Mouse (Mus musculus) frontal cortex, adult 2 months (tissue): ENCODE measurements around the gene Shcbp1. TPM values are rescaled to one million over a fixed set of nuclear protein-coding genes. Genes with fewer than 3 reads are reported as not detected.
"Not testable (repeated sequence)": the region's sequence is repeated elsewhere in the genome, so short reads cannot be mapped to it uniquely, and the experiment has no call there.

ENCODE experiments used
- DNase-seq, 2 experiments: peaks; one replicate each; pipeline ENCODE4 v3.0.0; 2022; ENCODE audit warnings: low spot score in 1 of 2; ENCODE audit errors: extremely low spot score in 1 of 2
- polyA plus RNA-seq: library from polyadenylated mRNA; depleted of rRNA; stranded (reverse); fragments of >200 nt; gene quantifications from 2 replicates; pipeline ENCODE4 v1.2.3, GENCODE M21; 2012; rRNA removed

The Shcbp1 gene
- 0.92 and 1.4 TPM in 2 replicates for polyA plus RNA-seq

GRCm38 (mm10) chr8:4779254-4780055 is at the start of gene Shcbp1:
Gene Shcbp1 (minus strand): TSS chr8:4779567.
- DNase-seq, result peak; percentile 89 to 97

GRCm38 (mm10) chr8:4808831-4809230 is 29.5 kb upstream of the Shcbp1 start:
- no peak for DNase-seq

GRCm38 (mm10) chr8:4800524-4801122 is 21.3 kb upstream of the Shcbp1 start:
- peak in 1 of 2 experiments; percentile 55 for DNase-seq

DNA sequence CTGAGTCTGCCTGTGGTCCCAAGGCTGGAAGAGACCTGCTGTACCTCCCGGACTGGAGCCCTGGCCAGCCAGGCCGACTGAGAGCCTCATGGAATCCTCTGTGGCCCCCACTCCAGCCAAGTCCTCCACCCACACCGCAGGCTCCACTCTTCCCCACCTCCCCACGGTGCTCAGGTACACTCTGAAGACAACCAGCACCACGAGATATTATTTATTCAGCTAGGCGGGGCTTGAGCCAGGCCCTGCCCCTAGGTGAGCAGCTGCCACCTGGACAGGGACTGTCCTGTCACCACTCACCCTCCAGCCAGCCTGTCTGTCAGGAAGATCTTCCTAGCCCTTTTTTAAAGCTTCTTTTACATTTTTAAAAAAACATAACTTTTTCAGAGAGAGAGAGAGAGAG is 1.1 kb downstream of the Shcbp1 start:
- no peak for DNase-seq

DNA sequence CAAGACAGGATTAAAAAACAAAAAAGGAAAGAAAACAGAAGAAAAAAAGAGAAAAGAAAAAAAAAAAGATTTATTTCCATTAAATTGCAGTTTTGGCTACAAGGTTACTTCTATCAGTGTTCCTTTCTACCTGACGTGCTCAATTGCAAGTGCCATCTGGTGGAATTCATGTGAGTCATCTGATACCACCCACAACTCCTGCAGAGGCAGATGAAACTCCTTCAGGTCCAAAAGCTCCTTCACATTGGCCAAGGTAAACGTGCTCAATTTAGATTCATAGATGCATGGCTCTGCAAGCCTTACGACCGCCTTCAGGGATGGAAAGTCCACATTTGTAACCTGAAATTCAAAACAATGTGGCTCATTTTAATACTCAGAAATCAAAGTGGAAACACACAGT is 14.6 kb downstream of the Shcbp1 start:
- peak; percentile 28 to 64 for DNase-seq

DNA sequence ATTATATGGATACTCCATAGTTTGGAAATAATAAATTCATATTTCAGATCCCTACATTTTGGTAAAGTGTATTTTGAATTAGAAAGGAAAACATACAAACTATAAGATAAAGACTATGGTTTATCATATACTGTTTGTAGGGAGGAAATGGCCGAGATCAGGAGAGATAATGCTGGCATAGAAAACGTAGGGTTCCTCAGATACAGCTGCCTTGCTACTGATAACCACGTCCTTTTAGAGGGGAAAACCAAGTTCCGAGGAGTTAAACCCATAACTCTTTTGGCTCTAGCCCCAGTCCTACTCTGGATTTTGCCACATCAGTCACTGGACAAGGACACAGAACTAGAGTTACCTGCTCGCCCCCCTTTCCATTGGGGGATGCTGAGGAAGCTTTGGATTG is 26.3 kb downstream of the Shcbp1 start:
- no peak for DNase-seq

DNA sequence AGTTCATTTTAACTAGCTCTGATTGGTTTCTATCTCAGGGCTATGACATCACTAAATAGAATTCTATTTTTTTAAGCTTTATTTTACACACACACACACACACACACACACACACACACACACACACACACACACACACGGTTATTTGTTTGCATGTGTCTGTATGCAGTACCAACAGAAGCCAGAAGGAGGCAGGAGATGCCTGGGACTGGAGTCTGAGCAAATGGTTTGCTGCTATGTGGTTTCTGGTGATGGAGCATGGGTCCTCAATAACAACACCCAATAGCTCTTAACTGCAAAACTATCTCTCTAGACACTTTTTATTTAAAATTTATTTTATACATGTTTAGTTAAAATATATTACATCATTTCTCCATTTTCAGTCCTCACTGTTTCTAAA is 48.4 kb downstream of the Shcbp1 start:
- DNase-seq, result no peak

GRCm38 (mm10) chr8:4715546-4715945 is 63.8 kb downstream of the Shcbp1 start:
- DNase-seq, result no peak

DNA sequence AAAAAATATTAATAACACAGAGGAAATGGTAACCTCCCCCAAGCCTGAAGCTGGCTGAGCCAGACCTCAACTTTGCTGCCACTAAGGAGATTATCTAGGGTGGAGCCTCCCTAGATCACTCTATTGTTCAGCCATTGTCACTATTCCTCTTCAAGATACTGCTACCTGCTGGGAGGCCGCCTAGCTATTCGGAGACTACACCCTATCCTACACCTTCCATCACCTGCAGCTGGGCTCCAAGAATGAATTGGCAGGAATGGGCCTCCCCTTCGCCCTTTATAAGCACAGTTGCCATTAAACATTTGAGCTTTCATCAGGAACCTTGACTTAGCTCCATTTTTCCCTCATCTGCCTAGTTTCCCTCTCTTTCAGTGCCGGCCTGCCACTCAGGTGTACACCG is 71.0 kb downstream of the Shcbp1 start:
- not testable (repeated sequence) for DNase-seq

DNA sequence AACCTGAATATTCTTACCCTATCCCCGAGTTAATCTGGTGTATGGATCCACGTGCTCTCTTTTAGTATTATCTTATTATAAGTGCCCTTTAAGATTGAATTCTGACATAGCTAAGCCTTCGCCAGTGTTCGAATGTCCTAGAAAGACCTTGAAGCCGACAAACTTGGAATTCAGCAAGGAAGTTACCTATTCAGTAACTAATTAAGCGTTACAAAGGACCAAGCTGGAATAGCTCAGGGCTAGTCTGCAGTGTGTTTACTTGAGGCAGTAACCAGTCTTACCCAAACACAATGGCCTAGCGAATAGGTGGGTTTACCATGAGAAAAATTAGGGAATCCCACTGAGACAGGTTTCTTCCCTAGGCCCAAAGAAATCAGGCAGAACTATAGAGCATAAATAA is 71.5 kb downstream of the Shcbp1 start:
- not testable (repeated sequence) for DNase-seq

- no peak for DNase-seq
These were observed 87.7 kb downstream of the Shcbp1 start for GRCm38 (mm10) chr8:4691634-4692033.

Other genes starting within 250 kb of the Shcbp1 start
- gene Zfp958, start 166.4 kb downstream of the Shcbp1 start, polyA plus RNA-seq, result 5.6 and 7.6 TPM in 2 replicates